Mouse (Mus musculus): ENCODE results near the gene Ttc17. TPM values are rescaled to one million over a fixed set of nuclear protein-coding genes. Genes with fewer than 3 reads are reported as not detected.

Gene Ttc17
- polyA plus RNA-seq (2015; fragmentation: Nextera tagmentation; extraction: Ambion mirVana): 17.9 and 18.6 TPM in 2 replicates

- H3K9ac ChIP-seq: peak within 1 kb of the TSS; percentile 91
- peak within 1 kb of the TSS; percentile 82 for H3K4me2 ChIP-seq
- H3K4me1 ChIP-seq: peaks cover 31% of the 10 kb centered on the region
- ATAC-seq (ENCODE audit: insufficient number of reproducible peaks, insufficient read depth, low FRiP score, low TSS enrichment, low read depth): peak; percentile 92
- peak within 1 kb of the TSS; percentile 90 for H3K4me3 ChIP-seq
- WGBS: under 1% methylated on average over 76 of the region's 77 CpGs
- peaks cover 12% of the 10 kb centered on the region; the same call in 1 of the 2 replicates for H3K36me3 ChIP-seq
- H3K27ac ChIP-seq: peak within 1 kb of the TSS; percentile 90
- H3K9me3 ChIP-seq: no peaks in the 10 kb centered on the region
- no peaks in the 10 kb centered on the region for H3K27me3 ChIP-seq
Measured at GRCm38 (mm10) chr2:94406083-94406957, at the start of gene Ttc17. Gene Ttc17 (minus strand): TSS chr2:94406689.

DNA sequence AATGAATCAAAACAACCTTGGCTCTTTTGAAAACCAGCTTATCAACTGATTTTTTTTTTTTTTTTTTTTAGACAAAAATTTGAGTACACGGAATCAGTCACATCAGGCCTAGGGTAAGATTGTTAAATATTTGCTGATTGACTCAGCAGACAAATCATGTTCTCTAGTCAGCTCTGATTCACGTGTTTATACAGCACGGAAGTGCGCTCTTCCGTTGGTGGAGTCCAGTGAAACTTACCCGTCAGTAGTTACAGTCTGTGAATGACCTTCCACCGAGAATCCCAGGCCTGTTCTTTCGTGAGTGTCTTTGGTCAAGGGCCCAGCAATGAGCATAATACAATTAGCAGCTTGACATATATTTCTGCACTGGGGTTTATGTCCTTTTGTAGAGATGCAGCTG lies 43.2 kb upstream of the Ttc17 start:
- Histone ChIP-seq H3K36me3 (no peaks in the 10 kb centered on the region), H3K4me2 (no peak overlapping the region), H3K9me3 (no peaks in the 10 kb centered on the region), H3K9ac (no peak overlapping the region), H3K4me3 (no peak overlapping the region), H3K27ac (no peak overlapping the region), H3K27me3 (no peaks in the 10 kb centered on the region), H3K4me1 (no peaks in the 10 kb centered on the region)
- ATAC-seq (ENCODE audit: insufficient number of reproducible peaks, insufficient read depth, low FRiP score, low TSS enrichment, low read depth): no peak
- WGBS: 84% methylated on average over 8 of the region's 8 CpGs

DNA sequence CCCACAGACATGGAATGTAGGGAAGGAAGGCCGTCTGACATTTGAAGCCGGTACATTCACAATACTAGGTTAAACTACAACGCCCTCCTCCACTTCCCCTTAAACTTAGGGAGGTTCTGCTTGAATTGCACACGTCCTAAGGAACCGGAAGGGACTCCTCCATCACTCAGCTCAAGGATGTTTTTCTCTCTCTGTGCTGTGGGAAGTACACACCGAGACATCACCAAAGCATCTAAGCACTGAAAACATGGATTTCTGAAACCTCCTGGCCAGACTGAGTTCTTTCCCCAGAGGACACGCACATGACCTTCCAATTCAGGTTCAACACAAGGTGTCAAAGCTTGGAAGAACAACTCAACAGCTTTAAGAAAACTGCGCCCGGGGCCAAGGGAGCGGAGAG lies 30.5 kb upstream of the Ttc17 start:
- peak overlapping the region; percentile 96 for H3K4me3 ChIP-seq
- no peaks in the 10 kb centered on the region for H3K36me3 ChIP-seq
- peak overlapping the region; percentile 93 for H3K4me2 ChIP-seq
- H3K27me3 ChIP-seq: no peaks in the 10 kb centered on the region
- WGBS: under 1% methylated on average over 10 of the region's 10 CpGs
- peaks cover 23% of the 10 kb centered on the region for H3K4me1 ChIP-seq
- H3K9ac ChIP-seq: peak overlapping the region; percentile 98
- H3K27ac ChIP-seq: 0 out of 2 replicates have a peak overlapping the region, but pooled peaks have one; percentile 72
- H3K9me3 ChIP-seq: no peaks in the 10 kb centered on the region
- ATAC-seq (ENCODE audit: insufficient number of reproducible peaks, insufficient read depth, low FRiP score, low TSS enrichment, low read depth): no peak

DNA sequence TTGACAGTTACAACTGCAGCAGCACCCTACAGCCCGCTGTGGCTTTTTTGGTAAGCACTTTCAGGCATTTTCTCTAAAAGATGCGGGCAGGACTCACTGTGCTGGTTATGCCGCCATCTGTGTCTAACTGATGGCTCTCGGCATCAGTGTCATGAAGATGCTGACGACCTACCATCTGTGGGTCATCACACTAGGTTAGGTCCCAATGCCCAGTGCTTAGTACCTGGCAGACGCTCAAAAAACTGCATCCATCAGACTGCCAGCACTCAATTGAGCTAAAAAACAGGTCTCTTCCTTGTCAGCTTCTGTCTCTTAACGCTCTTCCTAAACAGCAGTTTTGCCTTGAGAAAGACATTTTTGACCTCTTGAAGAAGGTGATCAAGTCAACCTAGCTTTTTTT lies 29.0 kb upstream of the Ttc17 start:
- peaks cover 23% of the 10 kb centered on the region for H3K4me1 ChIP-seq
- no peak for ATAC-seq (ENCODE audit: insufficient number of reproducible peaks, insufficient read depth, low FRiP score, low TSS enrichment, low read depth)
- H3K4me3 ChIP-seq: no peak overlapping the region
- 0 out of 2 replicates have a peak overlapping the region, but pooled peaks have one; percentile 11 for H3K9ac ChIP-seq
- no peaks in the 10 kb centered on the region for H3K36me3 ChIP-seq
- no peak overlapping the region for H3K27ac ChIP-seq
- H3K4me2 ChIP-seq: no peak overlapping the region; the same call in 1 of the 2 replicates
- no peaks in the 10 kb centered on the region for H3K9me3 ChIP-seq
- 82% methylated on average over 7 of the region's 7 CpGs for WGBS
- no peaks in the 10 kb centered on the region for H3K27me3 ChIP-seq

- H3K9me3 ChIP-seq: no peaks in the 10 kb centered on the region
- H3K4me2 ChIP-seq: no peak overlapping the region
- no peak overlapping the region for H3K4me3 ChIP-seq
- H3K27ac ChIP-seq: no peak overlapping the region
- ATAC-seq (ENCODE audit: insufficient number of reproducible peaks, insufficient read depth, low FRiP score, low TSS enrichment, low read depth): no peak
- H3K9ac ChIP-seq: no peak overlapping the region
- H3K36me3 ChIP-seq: no peaks in the 10 kb centered on the region
- peaks cover 23% of the 10 kb centered on the region for H3K4me1 ChIP-seq
- whole genome bisulfite sequencing: 36% methylated on average over 1 of the region's 1 CpGs
- no peaks in the 10 kb centered on the region for H3K27me3 ChIP-seq
Measured at GRCm38 (mm10) chr2:94434833-94435232, 28.3 kb upstream of the Ttc17 start.

DNA sequence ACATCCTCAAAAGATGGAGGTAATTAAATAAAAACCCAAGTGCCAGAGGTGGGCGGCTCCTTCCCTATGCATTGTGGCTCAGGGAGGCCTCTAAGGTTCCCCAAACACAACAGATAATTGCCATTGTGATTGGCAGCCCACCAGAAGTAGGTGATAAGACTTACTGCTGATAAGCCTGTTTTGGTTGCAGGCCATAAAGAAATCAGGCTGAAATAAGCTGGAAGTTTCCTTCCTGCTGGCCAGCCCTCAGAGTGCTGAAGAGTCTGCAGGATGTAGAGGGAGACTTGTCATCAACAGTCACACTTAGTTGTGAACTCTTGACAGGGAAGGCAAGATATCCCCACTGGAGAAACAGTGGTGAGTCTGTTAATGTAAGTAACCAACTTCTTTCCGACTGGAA lies 25.7 kb upstream of the Ttc17 start:
- Histone ChIP-seq H3K9me3 (no peaks in the 10 kb centered on the region), H3K4me1 (peaks cover 23% of the 10 kb centered on the region), H3K27me3 (no peaks in the 10 kb centered on the region), H3K27ac (no peak overlapping the region), H3K9ac (no peak overlapping the region), H3K36me3 (peaks cover 10% of the 10 kb centered on the region; the same call in 1 of the 2 replicates), H3K4me3 (no peak overlapping the region), H3K4me2 (no peak overlapping the region)
- no peak for ATAC-seq (ENCODE audit: insufficient number of reproducible peaks, insufficient read depth, low FRiP score, low TSS enrichment, low read depth)
- WGBS: 85% methylated on average over 2 of the region's 2 CpGs

GRCm38 (mm10) chr2:94428456-94428855 lies 22.0 kb upstream of the Ttc17 start:
- no peak overlapping the region for H3K27ac ChIP-seq
- no peak overlapping the region for H3K9ac ChIP-seq
- H3K9me3 ChIP-seq: no peaks in the 10 kb centered on the region
- WGBS: 98% methylated on average over 1 of the region's 1 CpGs
- H3K27me3 ChIP-seq: no peaks in the 10 kb centered on the region
- H3K4me2 ChIP-seq: no peak overlapping the region
- H3K4me3 ChIP-seq: no peak overlapping the region
- ATAC-seq (ENCODE audit: insufficient number of reproducible peaks, insufficient read depth, low FRiP score, low TSS enrichment, low read depth): no peak
- H3K4me1 ChIP-seq: 0 out of 2 replicates have a peak, but pooled peaks cover 2% of the 10 kb centered on the region
- peaks cover 42% of the 10 kb centered on the region for H3K36me3 ChIP-seq

DNA sequence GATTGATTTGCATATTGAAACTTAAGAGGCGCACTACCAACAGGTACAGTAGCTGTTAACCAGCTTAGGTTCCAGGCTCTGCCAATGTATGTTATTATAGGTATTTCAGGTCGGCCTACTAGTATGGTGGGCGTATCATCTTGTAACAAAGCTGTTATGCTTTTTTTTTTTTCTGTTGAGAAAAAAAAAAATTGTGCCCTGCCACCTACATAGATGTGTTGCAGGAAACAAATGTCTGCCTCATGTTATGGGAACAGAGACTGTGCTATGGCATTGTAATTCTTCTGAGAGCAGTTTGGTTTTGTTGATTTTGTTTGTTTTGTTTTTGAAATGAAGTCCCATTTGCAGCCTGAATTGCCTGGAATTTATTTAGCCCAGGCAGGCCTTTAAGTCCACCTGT lies 952 bp upstream of the Ttc17 start:
- no peaks in the 10 kb centered on the region for H3K9me3 ChIP-seq
- no peak overlapping the region for H3K27ac ChIP-seq
- peaks cover 31% of the 10 kb centered on the region for H3K4me1 ChIP-seq
- 24% methylated on average over 3 of the region's 3 CpGs for WGBS
- no peaks in the 10 kb centered on the region for H3K27me3 ChIP-seq
- peak overlapping the region; percentile 82 for H3K4me2 ChIP-seq
- H3K9ac ChIP-seq: peak overlapping the region; percentile 91
- ATAC-seq (ENCODE audit: insufficient number of reproducible peaks, insufficient read depth, low FRiP score, low TSS enrichment, low read depth): no peak
- peaks cover 16% of the 10 kb centered on the region for H3K36me3 ChIP-seq
- H3K4me3 ChIP-seq: peak overlapping the region; percentile 90

DNA sequence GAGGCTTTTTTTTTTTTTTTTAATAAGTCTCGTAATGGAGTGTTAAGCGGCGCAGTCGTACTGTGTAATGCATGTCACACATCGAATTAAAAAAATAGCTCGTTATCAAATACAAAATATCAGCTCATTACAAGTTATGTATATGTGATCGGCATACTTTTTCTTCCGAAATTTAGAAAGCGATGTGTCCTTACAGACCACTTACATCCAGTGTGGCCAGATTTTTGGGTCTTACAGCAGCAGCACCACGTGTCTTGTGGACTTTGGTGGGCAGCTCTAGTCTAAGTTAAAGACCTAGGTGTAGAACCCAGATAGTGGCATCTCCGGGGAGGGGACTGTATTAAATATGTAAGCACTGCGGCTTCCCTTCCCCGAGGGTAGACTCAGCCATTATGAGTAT lies 532 bp upstream of the Ttc17 start:
- Histone ChIP-seq H3K9ac (peak overlapping the region; percentile 91), H3K4me2 (peak overlapping the region; percentile 82), H3K4me1 (peaks cover 31% of the 10 kb centered on the region), H3K4me3 (peak overlapping the region; percentile 90), H3K27ac (peak overlapping the region; percentile 90), H3K9me3 (no peaks in the 10 kb centered on the region), H3K27me3 (no peaks in the 10 kb centered on the region), H3K36me3 (peaks cover 15% of the 10 kb centered on the region)
- 2% methylated on average over 13 of the region's 13 CpGs for WGBS
- ATAC-seq (ENCODE audit: insufficient number of reproducible peaks, insufficient read depth, low FRiP score, low TSS enrichment, low read depth): no peak

DNA sequence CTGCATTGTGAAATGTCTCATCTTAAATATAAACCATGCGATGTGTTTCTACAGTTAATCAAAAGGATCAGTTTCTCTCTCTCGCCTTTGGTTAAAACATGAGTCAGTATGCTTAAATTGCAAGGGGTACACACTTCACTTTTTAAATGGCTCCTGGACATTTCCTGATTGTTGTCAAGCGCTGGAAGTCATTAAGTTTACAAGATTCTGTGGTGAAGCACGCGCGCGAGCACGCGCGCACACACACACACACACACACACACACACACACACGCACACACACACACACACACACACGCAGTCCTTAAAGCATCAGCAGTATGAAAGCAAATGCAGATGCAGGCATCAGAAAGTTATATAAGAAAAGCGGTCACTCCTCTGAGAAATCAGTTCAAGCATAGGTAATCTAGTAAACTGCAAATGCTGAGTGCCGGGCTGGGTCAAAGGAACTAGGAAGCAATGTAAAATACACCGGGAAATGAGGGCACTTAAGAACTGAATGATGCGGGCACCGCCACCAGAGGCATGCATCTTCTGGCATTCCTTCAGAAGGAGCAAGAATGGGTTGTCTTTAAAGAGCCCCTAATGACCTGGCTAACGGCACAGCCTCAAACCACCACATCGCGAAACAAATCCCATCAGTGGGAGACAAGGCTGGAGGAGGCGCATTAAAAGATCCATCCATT lies 949 bp downstream of the Ttc17 start:
- Histone ChIP-seq H3K27me3 (no peaks in the 10 kb centered on the region), H3K4me3 (peak overlapping the region; percentile 90), H3K27ac (peak overlapping the region; percentile 90; the same call in 1 of the 2 replicates), H3K4me2 (peak overlapping the region; percentile 82), H3K4me1 (peaks cover 31% of the 10 kb centered on the region), H3K9me3 (no peaks in the 10 kb centered on the region), H3K9ac (peak overlapping the region; percentile 91), H3K36me3 (peaks cover 4% of the 10 kb centered on the region; the same call in 1 of the 2 replicates)
- 4% methylated on average over 21 of the region's 21 CpGs for WGBS
- ATAC-seq (ENCODE audit: insufficient number of reproducible peaks, insufficient read depth, low FRiP score, low TSS enrichment, low read depth): no peak

DNA sequence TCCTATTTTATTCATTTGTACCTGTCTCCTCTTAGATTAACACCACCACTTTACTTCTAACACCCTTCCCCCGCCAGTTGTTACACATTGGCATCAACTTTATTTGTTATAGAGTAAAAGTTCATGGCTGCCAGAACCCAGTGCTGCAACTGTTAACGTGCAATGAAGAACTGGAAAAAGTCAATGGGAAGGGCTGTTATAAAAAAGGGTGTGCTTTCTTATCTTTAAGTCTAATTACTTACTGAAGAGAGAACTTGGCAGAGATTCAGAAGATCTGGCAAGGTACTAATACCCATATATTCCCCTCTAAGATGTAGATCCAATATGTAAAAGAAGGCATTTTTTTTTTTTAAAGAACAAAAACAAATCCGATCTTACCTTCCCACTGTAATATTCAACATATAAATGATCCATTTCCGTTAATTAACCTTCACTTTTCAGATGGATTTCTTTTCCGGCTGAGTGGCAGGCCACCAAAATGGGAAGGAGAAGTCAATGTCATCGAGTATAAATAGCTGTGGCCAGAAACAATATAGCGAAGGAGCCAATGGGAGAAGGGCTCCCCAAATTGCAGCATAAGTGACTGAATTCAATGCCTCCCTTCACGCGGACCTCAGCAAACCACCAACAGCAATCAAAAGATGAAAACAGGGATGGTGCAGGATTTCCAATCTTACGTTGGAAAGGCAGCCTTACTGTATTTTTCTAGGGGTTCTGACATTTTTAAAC lies 1.8 kb downstream of the Ttc17 start:
- H3K27me3 ChIP-seq: no peaks in the 10 kb centered on the region
- peak overlapping the region; percentile 90; the same call in 1 of the 2 replicates for H3K4me3 ChIP-seq
- no peaks in the 10 kb centered on the region for H3K9me3 ChIP-seq
- H3K27ac ChIP-seq: no peak overlapping the region
- H3K4me2 ChIP-seq: peak overlapping the region; percentile 82
- 66% methylated on average over 10 of the region's 10 CpGs for WGBS
- ATAC-seq (ENCODE audit: insufficient number of reproducible peaks, insufficient read depth, low FRiP score, low TSS enrichment, low read depth): no peak
- no peaks in the 10 kb centered on the region for H3K36me3 ChIP-seq
- H3K9ac ChIP-seq: no peak overlapping the region
- H3K4me1 ChIP-seq: peaks cover 31% of the 10 kb centered on the region

All from embryonic facial prominence, embryonic 13.5 days (tissue).